ENCODE assay signal across 8 mouse cellular contexts in the genomic region with DNA sequence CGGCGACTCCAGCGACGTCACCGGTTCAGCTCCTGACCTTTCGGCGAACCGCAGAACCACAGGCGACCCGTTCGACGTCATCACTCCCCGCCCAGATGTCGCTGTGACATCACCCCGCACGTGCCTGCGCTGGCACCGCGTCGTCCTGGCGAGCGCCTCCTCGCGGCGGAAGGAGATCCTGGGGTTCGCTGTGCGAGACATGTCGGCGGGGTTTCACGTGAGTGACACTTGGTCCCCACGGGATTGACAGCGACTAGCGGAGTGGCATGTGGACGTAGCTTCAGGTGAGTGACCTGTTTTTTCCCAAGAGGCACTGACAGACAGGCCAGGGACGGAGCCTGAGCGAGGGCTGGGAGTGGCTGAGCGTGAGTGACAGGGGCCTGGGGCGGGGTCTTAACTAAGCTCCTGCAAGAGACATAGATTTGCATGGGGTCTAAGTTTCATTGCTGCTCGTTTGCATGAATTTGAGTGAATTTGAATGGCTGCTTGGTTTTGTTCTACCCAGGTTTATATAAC.
DNase-seq lines count a peak whose midpoint lies in the region; ATAC-seq lines count a peak whose summit lies in the region.

No protein-coding gene starts in this region.

- whole genome bisulfite sequencing in hindbrain, embryonic 13.5 days, result 23% methylated on average over 39 of the region's 39 CpGs

- H3K4me1 ChIP-seq in hindbrain, embryonic 13.5 days (replicated peaks), result peaks cover 10% of the 10 kb centered on the region

- peak overlapping the region; percentile 70 for H3K9ac ChIP-seq in hindbrain, embryonic 13.5 days

- peak; percentile 96 for DNase-seq in NIH3T3 (ENCODE audit: low read depth)
- peak; percentile 95 for DNase-seq in cerebellum, adult 9-10 months
- DNase-seq in frontal cortex, postnatal 14 days (ENCODE audit: low spot score in 2 of 2), result peak; percentile 94 to 95
- peak; percentile 98 to 99 for DNase-seq in layer of hippocampus, postnatal 25 days (ENCODE audit: extremely low spot score in 1 of 2, low spot score in 1 of 2)
- peak; percentile 93 for DNase-seq in lung, postnatal 25 days (ENCODE audit: low spot score)
- peak; percentile 92 for DNase-seq in retina, postnatal 7 days (ENCODE audit: low read depth, low spot score)
- peak; percentile 92 for DNase-seq in urinary bladder, adult 2 months (ENCODE audit: low spot score)

- H3K27me3 ChIP-seq in hindbrain, embryonic 13.5 days, result no peaks in the 10 kb centered on the region

- H3K9me3 ChIP-seq in hindbrain, embryonic 13.5 days, result no peaks in the 10 kb centered on the region

- peak overlapping the region; percentile 59 for H3K4me3 ChIP-seq in hindbrain, embryonic 13.5 days

- H3K36me3 ChIP-seq in hindbrain, embryonic 13.5 days, result peaks cover 33% of the 10 kb centered on the region

- H3K4me2 ChIP-seq in hindbrain, embryonic 13.5 days, result peak overlapping the region; percentile 52

- ATAC-seq in hindbrain, embryonic 13.5 days (ENCODE audit: low FRiP score), result peak; percentile 81

- peak overlapping the region; percentile 89 for H3K27ac ChIP-seq in hindbrain, embryonic 13.5 days

Comparison
In these comparisons a context has a peak if more than half of its experiments do, and no peak if none do; other contexts are left out.
1. Peak in every context shown above with its lines: DNase-seq, ATAC-seq, H3K4me3 ChIP-seq and H3K27ac ChIP-seq.